Mouse (Mus musculus) heart, embryonic 13.5 days (tissue): ENCODE results near the gene Rhof. TPM values are rescaled to one million over a fixed set of nuclear protein-coding genes. Genes with fewer than 3 reads are reported as not detected.

ENCODE experiments used
- ATAC-seq: fragments of 200-750 bp; cut with Nextera tagmentation; 2 replicates; pipeline ENCODE4 v1.8.0; 2017; ENCODE audit warnings: moderate TSS enrichment; ENCODE audit not compliant: insufficient number of reproducible peaks, low FRiP score, low TSS enrichment; ENCODE audit errors: extremely low read depth
- H3K27ac ChIP-seq: fragments of 300-500 bp; sonication (generic); replicated peaks from 2 replicates; pipeline ENCODE4 v1.5.1; 2015; ENCODE audit warnings: moderate library complexity, mild to moderate bottlenecking, inconsistent platforms
- H3K27me3 ChIP-seq: fragments of 300-500 bp; sonication (generic); replicated peaks from 2 replicates; pipeline ENCODE4 v1.6.1; 2015; ENCODE audit warnings: mild to moderate bottlenecking, inconsistent platforms
- H3K36me3 ChIP-seq: fragments of 300-500 bp; sonication (generic); 2 replicates; pipeline ENCODE4 v1.6.1; 2015; ENCODE audit warnings: mild to moderate bottlenecking, inconsistent platforms
- H3K4me1 ChIP-seq: fragments of 300-500 bp; sonication (generic); 2 replicates; pipeline ENCODE4 v1.6.1; 2015; ENCODE audit warnings: inconsistent platforms
- H3K4me2 ChIP-seq: fragments of 300-500 bp; sonication (generic); 2 replicates; pipeline ENCODE4 v1.6.1; 2015; ENCODE audit warnings: inconsistent platforms, mild to moderate bottlenecking, moderate library complexity
- H3K4me3 ChIP-seq: fragments of 300-500 bp; sonication (generic); 2 replicates; pipeline ENCODE4 v1.5.1; 2015; ENCODE audit warnings: moderate library complexity, mild to moderate bottlenecking, inconsistent platforms
- H3K9ac ChIP-seq: fragments of 300-500 bp; sonication (generic); 2 replicates; pipeline ENCODE4 v1.6.1; 2015; ENCODE audit warnings: inconsistent platforms, mild to moderate bottlenecking, moderate library complexity
- H3K9me3 ChIP-seq: fragments of 300-500 bp; sonication (generic); 2 replicates; pipeline ENCODE4 v1.6.1; 2016; ENCODE audit warnings: inconsistent platforms
- WGBS: fragments of 180-500 bp; shearing (Covaris S2); methylation state at CpG from one replicate; pipeline ENCODE4 v1.1.7; 2015; ENCODE audit warnings: mixed read lengths; 5-methylcytosine and 5-hydroxymethylcytosine counted together
- polyA plus RNA-seq: library from polyadenylated mRNA; unstranded; fragments of >200 nt; fragmentation: Nextera tagmentation; extraction: Ambion mirVana; gene quantifications from 2 replicates; pipeline ENCODE4 v1.2.1, GENCODE M21; 2015

Rhof gene
- polyA plus RNA-seq, 1 experiment from 2014 or later, result 0.94 TPM

GRCm38 (mm10) chr5:123102376-123102775 lies 30.1 kb downstream of the Rhof start:
- H3K9ac ChIP-seq, result 0 out of 2 replicates have a peak overlapping the region, but pooled peaks have one; percentile 3
- H3K27ac ChIP-seq, result no peak overlapping the region
- H3K4me1 ChIP-seq, result peaks cover 29% of the 10 kb centered on the region
- H3K9me3 ChIP-seq, result no peaks in the 10 kb centered on the region
- H3K36me3 ChIP-seq, result peaks cover 30% of the 10 kb centered on the region
- H3K27me3 ChIP-seq, result no peaks in the 10 kb centered on the region
- WGBS, result 60% methylated on average over 7 of the region's 7 CpGs
- H3K4me3 ChIP-seq, result no peak overlapping the region
- H3K4me2 ChIP-seq, result no peak overlapping the region
- ATAC-seq, result no peak

GRCm38 (mm10) chr5:123098487-123098886 lies 34.0 kb downstream of the Rhof start:
- no peak overlapping the region for H3K27ac ChIP-seq
- WGBS, result 76% methylated on average over 2 of the region's 2 CpGs
- no peak for ATAC-seq

GRCm38 (mm10) chr5:123096299-123096698 lies 36.2 kb downstream of the Rhof start:
- Histone ChIP-seq H3K36me3 (peaks cover 21% of the 10 kb centered on the region), H3K4me2 (no peak overlapping the region), H3K9ac (no peak overlapping the region), H3K9me3 (no peaks in the 10 kb centered on the region), H3K4me1 (peaks cover 25% of the 10 kb centered on the region), H3K27ac (no peak overlapping the region), H3K27me3 (no peaks in the 10 kb centered on the region), H3K4me3 (no peak overlapping the region)
- 84% methylated on average over 8 of the region's 8 CpGs for WGBS
- ATAC-seq, result no peak

More at GRCm38 (mm10) chr5:123098487-123098886, 34.0 kb downstream of the Rhof start:
- Histone ChIP-seq H3K9ac (no peak overlapping the region), H3K27me3 (no peaks in the 10 kb centered on the region), H3K4me1 (peaks cover 29% of the 10 kb centered on the region), H3K36me3 (peaks cover 25% of the 10 kb centered on the region), H3K9me3 (no peaks in the 10 kb centered on the region), H3K4me3 (no peak overlapping the region), H3K4me2 (no peak overlapping the region)

- H3K36me3 ChIP-seq, result peaks cover 13% of the 10 kb centered on the region
- no peaks in the 10 kb centered on the region for H3K9me3 ChIP-seq
- H3K27ac ChIP-seq, result no peak overlapping the region
- 75% methylated on average over 25 of the region's 25 CpGs for WGBS
- H3K27me3 ChIP-seq, result no peaks in the 10 kb centered on the region
- H3K4me1 ChIP-seq, result peaks cover 25% of the 10 kb centered on the region
- peak overlapping the region; percentile 12; the same call in 1 of the 2 replicates for H3K4me2 ChIP-seq
- no peak overlapping the region for H3K4me3 ChIP-seq
- no peak for ATAC-seq
- H3K9ac ChIP-seq, result peak overlapping the region; percentile 21; the same call in 1 of the 2 replicates
These were observed 38.1 kb downstream of the Rhof start for GRCm38 (mm10) chr5:123094238-123094991.

- Histone ChIP-seq H3K27me3 (no peaks in the 10 kb centered on the region), H3K4me1 (peaks cover 25% of the 10 kb centered on the region), H3K9ac (no peak overlapping the region), H3K4me3 (no peak overlapping the region), H3K27ac (no peak overlapping the region), H3K36me3 (peaks cover 8% of the 10 kb centered on the region), H3K9me3 (no peaks in the 10 kb centered on the region), H3K4me2 (no peak overlapping the region)
- ATAC-seq, result no peak
- 61% methylated on average over 14 of the region's 14 CpGs for WGBS
These were observed 39.3 kb downstream of the Rhof start for GRCm38 (mm10) chr5:123093077-123093633.

- no peak for ATAC-seq
- 88% methylated on average over 10 of the region's 10 CpGs for whole genome bisulfite sequencing
- no peak overlapping the region for H3K4me3 ChIP-seq
These were observed 41.8 kb downstream of the Rhof start for GRCm38 (mm10) chr5:123090560-123091306.

GRCm38 (mm10) chr5:123088784-123089183 lies 43.7 kb downstream of the Rhof start:
- Histone ChIP-seq H3K36me3 (peaks cover 7% of the 10 kb centered on the region), H3K4me2 (no peak overlapping the region), H3K9me3 (no peaks in the 10 kb centered on the region), H3K4me3 (no peak overlapping the region), H3K4me1 (peaks cover 24% of the 10 kb centered on the region), H3K27ac (no peak overlapping the region), H3K9ac (no peak overlapping the region), H3K27me3 (no peaks in the 10 kb centered on the region)
- no peak for ATAC-seq
- WGBS, result 96% methylated on average over 4 of the region's 4 CpGs

More at GRCm38 (mm10) chr5:123090560-123091306, 41.8 kb downstream of the Rhof start:
- peaks cover 7% of the 10 kb centered on the region for H3K36me3 ChIP-seq
- H3K27me3 ChIP-seq, result no peaks in the 10 kb centered on the region
- H3K4me2 ChIP-seq, result no peak overlapping the region
- H3K4me1 ChIP-seq, result peaks cover 38% of the 10 kb centered on the region
- no peaks in the 10 kb centered on the region for H3K9me3 ChIP-seq
- H3K27ac ChIP-seq, result no peak overlapping the region
- no peak overlapping the region for H3K9ac ChIP-seq

- Histone ChIP-seq H3K4me3 (no peak overlapping the region), H3K9me3 (no peaks in the 10 kb centered on the region), H3K27ac (no peak overlapping the region), H3K4me1 (peaks cover 23% of the 10 kb centered on the region), H3K27me3 (no peaks in the 10 kb centered on the region), H3K9ac (no peak overlapping the region), H3K4me2 (no peak overlapping the region), H3K36me3 (peaks cover 7% of the 10 kb centered on the region)
- ATAC-seq, result no peak
- WGBS, result 75% methylated on average over 2 of the region's 2 CpGs
These were observed 46.0 kb downstream of the Rhof start for GRCm38 (mm10) chr5:123086501-123086900.

GRCm38 (mm10) chr5:123083340-123084050 lies 49.0 kb downstream of the Rhof start:
- no peak overlapping the region for H3K4me2 ChIP-seq
- H3K9ac ChIP-seq, result no peak overlapping the region
- H3K9me3 ChIP-seq, result peaks cover 4% of the 10 kb centered on the region; the same call in 1 of the 2 replicates
- no peak overlapping the region for H3K27ac ChIP-seq
- H3K27me3 ChIP-seq, result no peaks in the 10 kb centered on the region
- WGBS, result 53% methylated on average over 13 of the region's 13 CpGs
- H3K4me3 ChIP-seq, result no peak overlapping the region
- 0 out of 2 replicates have a peak, but pooled peaks cover 4% of the 10 kb centered on the region for H3K36me3 ChIP-seq
- ATAC-seq, result no peak
- peaks cover 28% of the 10 kb centered on the region for H3K4me1 ChIP-seq

- no peak for ATAC-seq
- Histone ChIP-seq H3K27ac (no peak overlapping the region), H3K9ac (no peak overlapping the region), H3K4me3 (no peak overlapping the region), H3K36me3 (0 out of 2 replicates have a peak, but pooled peaks cover 4% of the 10 kb centered on the region), H3K4me1 (peaks cover 32% of the 10 kb centered on the region), H3K9me3 (peaks cover 4% of the 10 kb centered on the region; the same call in 1 of the 2 replicates), H3K27me3 (no peaks in the 10 kb centered on the region), H3K4me2 (no peak overlapping the region)
- WGBS, result 94% methylated on average over 13 of the region's 13 CpGs
These were observed 52.0 kb downstream of the Rhof start for GRCm38 (mm10) chr5:123080510-123080909.
